Mouse (Mus musculus) intestine, embryonic 14.5 days (tissue): ENCODE results near the gene 3110082I17Rik. TPM values are rescaled to one million over a fixed set of nuclear protein-coding genes. Genes with fewer than 3 reads are reported as not detected.

Source experiments
- ATAC-seq: fragments of 200-750 bp; cut with Nextera tagmentation; replicated peaks from 2 replicates; pipeline ENCODE4 v1.8.0; 2017; ENCODE audit warnings: low read depth, moderate number of reproducible peaks, moderate TSS enrichment, moderate library complexity; ENCODE audit not compliant: low FRiP score, low TSS enrichment
- DNase-seq: peaks from one replicate; pipeline ENCODE4 v3.0.0-alpha.2; 2018; ENCODE audit warnings: low spot score
- H3K27ac ChIP-seq: fragments of 300-500 bp; sonication (generic); 2 replicates; pipeline ENCODE4 v1.5.1; 2014; ENCODE audit warnings: low read depth, mild to moderate bottlenecking, control low read depth
- H3K27me3 ChIP-seq: fragments of 300-500 bp; sonication (generic); replicated peaks from 2 replicates; pipeline ENCODE4 v1.6.1; 2014; ENCODE audit warnings: low read length, control low read depth; ENCODE audit not compliant: control insufficient read depth, insufficient read depth
- H3K36me3 ChIP-seq: fragments of 300-500 bp; sonication (generic); 2 replicates; pipeline ENCODE4 v1.6.1; 2014; ENCODE audit warnings: low read length, control low read depth; ENCODE audit not compliant: control insufficient read depth, insufficient read depth
- H3K4me1 ChIP-seq: fragments of 300-500 bp; sonication (generic); replicated peaks from 2 replicates; pipeline ENCODE4 v1.6.1; 2014; ENCODE audit warnings: low read length, control low read depth, mixed read lengths; ENCODE audit not compliant: control insufficient read depth, insufficient read depth
- H3K4me2 ChIP-seq: fragments of 300-500 bp; sonication (generic); 2 replicates; pipeline ENCODE4 v1.6.1; 2014; ENCODE audit warnings: low read length
- H3K4me3 ChIP-seq: fragments of 300-500 bp; sonication (generic); 2 replicates; pipeline ENCODE4 v1.5.1; 2014; ENCODE audit warnings: low read depth, low read length, control low read depth, mixed read lengths
- H3K9ac ChIP-seq: fragments of 300-500 bp; sonication (generic); 2 replicates; pipeline ENCODE4 v1.6.1; 2014; ENCODE audit warnings: mild to moderate bottlenecking, low read length
- H3K9me3 ChIP-seq: fragments of 300-500 bp; sonication (generic); 2 replicates; pipeline ENCODE4 v1.6.1; 2016; ENCODE audit warnings: low read length, control low read depth; ENCODE audit not compliant: control insufficient read depth
- WGBS: fragments of 180-500 bp; shearing (Covaris S2); extraction: QIAGEN DNeasy Blood & Tissue Kit; methylation state at CpG from one replicate; pipeline ENCODE4 v1.1.7; 2014; 5-methylcytosine and 5-hydroxymethylcytosine counted together
- polyA plus RNA-seq: library from polyadenylated mRNA; unstranded; fragments of >200 nt; fragmentation: Nextera tagmentation; extraction: Ambion mirVana; gene quantifications from 2 replicates; pipeline ENCODE4 v1.2.1, GENCODE M21; 2014

The 3110082I17Rik gene
- polyA plus RNA-seq, 1 experiment from 2014 or later: 44.4 TPM

GRCm38 (mm10) chr5:139333301-139334013 lies 126.9 kb downstream of the 3110082I17Rik start:
- Histone ChIP-seq H3K4me3 (no peak overlapping the region), H3K4me2 (no peak overlapping the region), H3K9ac (no peak overlapping the region), H3K9me3 (no peaks in the 10 kb centered on the region), H3K27me3 (no peaks in the 10 kb centered on the region), H3K27ac (peak overlapping the region; percentile 77), H3K4me1 (no peaks in the 10 kb centered on the region; the same call in 1 of the 2 replicates), H3K36me3 (peaks cover 27% of the 10 kb centered on the region)
- DNase-seq (no peak), ATAC-seq (no peak)
- WGBS: 74% methylated on average over 16 of the region's 16 CpGs

- WGBS: 79% methylated on average over 8 of the region's 8 CpGs
- Histone ChIP-seq H3K9ac (no peak overlapping the region), H3K4me3 (no peak overlapping the region), H3K36me3 (peaks cover 19% of the 10 kb centered on the region), H3K27ac (peak overlapping the region; percentile 77), H3K4me2 (no peak overlapping the region), H3K27me3 (no peaks in the 10 kb centered on the region), H3K4me1 (no peaks in the 10 kb centered on the region; the same call in 1 of the 2 replicates), H3K9me3 (no peaks in the 10 kb centered on the region)
- no peak for DNase-seq
- peak; percentile 74 for ATAC-seq
Observed at GRCm38 (mm10) chr5:139332590-139333272, 127.6 kb downstream of the 3110082I17Rik start.

- 19% methylated on average over 8 of the region's 8 CpGs for whole genome bisulfite sequencing
- H3K27ac ChIP-seq: peak overlapping the region; percentile 77; the same call in 1 of the 2 replicates
- H3K4me2 ChIP-seq: no peak overlapping the region
- no peak overlapping the region for H3K9ac ChIP-seq
- peak; percentile 99 for DNase-seq
- no peak overlapping the region for H3K4me3 ChIP-seq
- no peaks in the 10 kb centered on the region; the same call in 1 of the 2 replicates for H3K4me1 ChIP-seq
- H3K9me3 ChIP-seq: no peaks in the 10 kb centered on the region
- H3K36me3 ChIP-seq: peaks cover 10% of the 10 kb centered on the region
- ATAC-seq: peak; percentile 28
- 0 out of 2 replicates have a peak, but pooled peaks cover 2% of the 10 kb centered on the region for H3K27me3 ChIP-seq
Observed at GRCm38 (mm10) chr5:139331742-139332141, 128.6 kb downstream of the 3110082I17Rik start.

GRCm38 (mm10) chr5:139330766-139331165 lies 129.6 kb downstream of the 3110082I17Rik start:
- no peak for DNase-seq
- Histone ChIP-seq H3K4me1 (no peaks in the 10 kb centered on the region; the same call in 1 of the 2 replicates), H3K27ac (no peak overlapping the region), H3K9me3 (no peaks in the 10 kb centered on the region), H3K9ac (no peak overlapping the region), H3K4me3 (no peak overlapping the region), H3K36me3 (peaks cover under 1% of the 10 kb centered on the region; the same call in 1 of the 2 replicates), H3K4me2 (no peak overlapping the region), H3K27me3 (peaks cover 12% of the 10 kb centered on the region)
- 66% methylated on average over 7 of the region's 7 CpGs for WGBS
- no peak for ATAC-seq

GRCm38 (mm10) chr5:139327634-139328020 lies 132.7 kb downstream of the 3110082I17Rik start:
- Histone ChIP-seq H3K27me3 (peaks cover 30% of the 10 kb centered on the region), H3K4me2 (no peak overlapping the region), H3K36me3 (no peaks in the 10 kb centered on the region), H3K9me3 (no peaks in the 10 kb centered on the region), H3K27ac (no peak overlapping the region), H3K9ac (no peak overlapping the region), H3K4me3 (no peak overlapping the region), H3K4me1 (peaks cover 10% of the 10 kb centered on the region; the same call in 1 of the 2 replicates)
- WGBS: 73% methylated on average over 7 of the region's 7 CpGs
- ATAC-seq: no peak
- no peak for DNase-seq

DNA sequence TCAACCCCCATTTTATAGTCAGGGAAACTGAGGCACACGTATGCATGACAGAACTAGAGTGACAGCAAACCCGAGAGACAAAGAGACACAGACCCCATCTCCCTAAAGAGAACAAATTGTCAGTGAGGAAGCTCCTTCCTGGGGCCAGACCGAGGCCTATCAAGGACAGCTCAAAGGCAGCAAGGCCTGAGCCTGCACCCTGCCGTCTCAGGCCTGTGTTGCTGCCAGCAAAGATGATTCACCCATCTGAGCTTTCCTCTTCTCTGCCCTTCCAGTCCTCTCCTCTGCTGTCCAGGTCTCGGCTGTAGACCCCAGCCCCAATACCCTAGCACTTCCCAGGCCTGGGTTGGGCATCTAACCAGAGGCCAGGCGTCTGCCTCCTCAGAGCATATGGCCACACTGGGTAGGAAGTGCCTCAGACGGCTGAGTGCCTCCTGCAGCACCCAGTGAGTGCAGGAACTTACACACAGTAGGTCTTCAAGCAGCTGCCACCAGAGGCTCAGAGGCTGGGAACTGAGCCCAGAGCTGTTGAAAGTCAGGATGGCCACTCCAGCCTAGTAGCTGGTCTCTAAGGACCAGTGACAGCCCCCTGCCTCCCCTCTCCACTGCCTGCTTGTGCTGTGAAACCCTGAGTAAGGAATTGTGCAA lies 133.2 kb downstream of the 3110082I17Rik start:
- no peak for ATAC-seq
- WGBS: 70% methylated on average over 7 of the region's 7 CpGs
- peaks cover 30% of the 10 kb centered on the region for H3K27me3 ChIP-seq
- H3K9ac ChIP-seq: no peak overlapping the region
- H3K4me3 ChIP-seq: no peak overlapping the region
- H3K9me3 ChIP-seq: no peaks in the 10 kb centered on the region
- no peak overlapping the region for H3K27ac ChIP-seq
- H3K4me1 ChIP-seq: peaks cover 10% of the 10 kb centered on the region; the same call in 1 of the 2 replicates
- no peak for DNase-seq
- no peaks in the 10 kb centered on the region for H3K36me3 ChIP-seq
- no peak overlapping the region for H3K4me2 ChIP-seq

DNA sequence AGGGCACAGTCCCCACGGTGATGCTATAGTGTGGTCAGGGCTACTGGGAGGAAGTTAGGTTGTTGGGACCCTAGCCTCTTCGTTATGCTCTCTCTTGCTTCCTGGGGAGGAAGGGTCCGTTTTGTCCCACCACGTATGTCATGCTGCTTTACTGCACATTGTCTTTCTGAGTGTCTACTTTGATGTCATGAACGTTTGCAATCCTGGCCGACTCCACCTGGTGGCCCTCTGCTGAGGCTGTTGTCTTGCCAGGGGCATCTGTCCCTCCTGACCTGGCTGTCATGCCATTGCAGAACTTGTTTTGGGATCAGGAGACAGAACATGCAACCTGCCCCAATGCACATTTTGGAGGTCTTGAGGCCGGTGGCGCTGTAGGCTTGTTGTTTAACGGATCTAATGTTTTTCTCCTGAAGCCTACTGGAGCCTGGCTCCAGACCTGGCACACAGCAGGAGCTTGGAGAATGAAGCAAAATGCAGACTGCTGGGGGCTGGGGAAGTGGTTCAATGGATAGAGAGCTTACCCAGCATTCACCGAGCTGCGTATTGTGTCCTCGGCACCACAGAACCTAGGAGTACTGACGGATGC lies 134.1 kb downstream of the 3110082I17Rik start:
- no peak for ATAC-seq
- no peak overlapping the region for H3K4me2 ChIP-seq
- 67% methylated on average over 13 of the region's 13 CpGs for WGBS

DNA sequence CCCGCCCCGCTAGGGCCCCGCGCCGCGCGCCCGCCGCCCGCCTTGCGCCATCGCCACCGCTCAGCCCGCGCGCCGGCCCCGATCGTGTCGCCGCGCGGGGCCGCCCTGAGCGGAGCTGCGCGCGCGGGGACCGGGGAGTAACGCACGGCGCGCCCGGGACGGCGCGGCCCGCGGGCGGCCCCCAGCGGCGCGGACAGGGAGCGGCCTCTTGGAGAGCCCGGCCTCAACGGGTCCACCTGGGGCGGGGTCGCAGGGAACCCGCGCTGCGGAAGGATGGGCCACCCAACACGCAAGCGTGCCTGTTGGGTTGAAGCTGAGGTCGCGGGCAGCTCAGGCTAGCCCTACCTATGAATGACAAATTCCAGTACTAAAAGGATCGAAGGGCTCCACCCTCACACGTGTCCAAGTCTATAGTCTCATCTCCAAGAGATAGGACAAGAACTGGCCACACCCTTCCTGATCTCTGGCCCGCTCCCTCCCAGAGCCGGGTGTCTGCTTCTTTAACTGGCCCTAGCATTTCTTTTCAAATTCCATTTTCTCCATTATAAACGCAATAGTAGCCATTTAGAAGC lies 134.8 kb downstream of the 3110082I17Rik start, which contains the start of gene Adap1:
TSS of gene Adap1 (minus strand) at position 228 of the 572 bp plus-strand sequence.
- peaks cover 30% of the 10 kb centered on the region for H3K27me3 ChIP-seq
- 0 out of 2 replicates have a peak, but pooled peaks cover 10% of the 10 kb centered on the region for H3K4me1 ChIP-seq
- H3K36me3 ChIP-seq: no peaks in the 10 kb centered on the region
- DNase-seq: peak; percentile 69
- peak within 1 kb of the TSS; percentile 60 for H3K9ac ChIP-seq
- H3K27ac ChIP-seq: no peak within 1 kb of the TSS
- H3K9me3 ChIP-seq: no peaks in the 10 kb centered on the region
- ATAC-seq: peak; percentile 90
- WGBS: 2% methylated on average over 56 of the region's 61 CpGs
- peak within 1 kb of the TSS; percentile 87 for H3K4me2 ChIP-seq
- peak within 1 kb of the TSS; percentile 59 for H3K4me3 ChIP-seq

More for the DNA sequence above, 134.1 kb downstream of the 3110082I17Rik start:
- no peaks in the 10 kb centered on the region for H3K36me3 ChIP-seq
- H3K4me3 ChIP-seq: no peak overlapping the region
- peaks cover 30% of the 10 kb centered on the region for H3K27me3 ChIP-seq
- 0 out of 2 replicates have a peak, but pooled peaks cover 10% of the 10 kb centered on the region for H3K4me1 ChIP-seq
- no peak overlapping the region for H3K27ac ChIP-seq
- H3K9me3 ChIP-seq: no peaks in the 10 kb centered on the region
- no peak overlapping the region for H3K9ac ChIP-seq
- no peak for DNase-seq
